Mouse (Mus musculus) induced T-regulatory cell, adult 2 months (primary cell): Measurements from ENCODE around the gene Pcp4l1.

ENCODE experiments used
- DNase-seq: peaks from one replicate; pipeline ENCODE4 v3.0.0-alpha.2; 2012; ENCODE audit warnings: low read depth

Pcp4l1 gene

DNA sequence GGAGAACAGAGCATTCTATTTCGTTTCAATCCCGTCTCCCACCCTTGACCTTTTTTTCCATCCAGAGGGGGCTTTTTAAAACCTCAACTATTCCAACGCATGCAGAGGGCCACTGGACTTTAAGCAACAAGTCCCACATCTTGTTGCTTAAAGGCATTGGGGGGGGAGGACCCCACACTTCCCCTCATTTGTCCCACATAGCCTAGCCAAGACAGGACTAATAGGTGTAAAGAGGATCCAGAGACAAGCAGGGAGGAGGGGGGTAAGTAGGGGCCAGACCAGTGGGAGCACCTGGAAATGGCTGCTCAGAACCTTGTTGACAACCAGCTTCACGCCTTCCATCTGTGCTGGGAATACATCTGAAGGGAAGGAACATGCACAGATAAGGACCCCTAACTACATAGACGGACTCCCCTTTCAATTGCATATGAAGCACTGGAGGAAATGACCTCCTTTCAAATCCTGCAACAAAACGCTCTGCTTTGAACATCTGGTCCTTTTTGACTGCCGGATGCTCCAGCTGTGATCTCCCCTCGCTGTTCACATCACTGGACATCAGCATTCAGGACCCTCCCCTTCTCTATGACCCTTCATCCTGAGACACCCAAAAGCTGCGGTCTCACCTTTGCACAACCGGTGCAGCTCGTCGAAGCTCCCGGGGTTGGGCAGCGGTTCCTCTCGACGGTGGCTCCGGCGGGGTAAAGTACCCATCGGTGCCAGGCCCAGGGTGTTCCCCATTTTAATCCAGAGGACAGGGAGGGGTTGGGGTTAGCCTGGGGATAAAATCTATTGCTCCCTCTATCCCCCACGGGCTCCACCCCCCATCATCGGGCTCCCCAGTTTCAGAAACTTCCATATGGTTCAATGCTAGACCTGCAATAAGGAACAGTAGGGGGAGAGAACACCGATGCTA lies 25.5 kb upstream of the Pcp4l1 start:
- DNase-seq = peak; percentile 46

DNA sequence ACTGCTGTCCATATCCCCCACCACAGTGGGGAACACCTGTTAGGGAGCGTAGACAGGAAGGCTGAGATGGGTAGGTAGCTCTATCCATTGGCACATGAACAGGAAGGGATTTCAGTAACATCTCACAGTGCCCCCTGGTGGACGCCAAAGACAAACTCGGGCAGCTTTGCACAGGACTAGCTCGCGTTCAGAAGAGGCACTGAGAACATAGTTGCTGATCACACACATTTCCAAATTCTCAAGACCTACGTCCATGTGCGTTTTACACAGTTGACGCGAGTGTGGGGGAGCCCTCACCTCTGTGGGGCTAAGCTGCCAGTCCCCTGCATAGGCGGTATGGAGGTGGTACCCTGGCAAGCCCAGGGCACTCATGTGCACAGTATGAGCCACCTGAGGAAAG lies 24.8 kb upstream of the Pcp4l1 start:
- peak; percentile 92 for DNase-seq

DNA sequence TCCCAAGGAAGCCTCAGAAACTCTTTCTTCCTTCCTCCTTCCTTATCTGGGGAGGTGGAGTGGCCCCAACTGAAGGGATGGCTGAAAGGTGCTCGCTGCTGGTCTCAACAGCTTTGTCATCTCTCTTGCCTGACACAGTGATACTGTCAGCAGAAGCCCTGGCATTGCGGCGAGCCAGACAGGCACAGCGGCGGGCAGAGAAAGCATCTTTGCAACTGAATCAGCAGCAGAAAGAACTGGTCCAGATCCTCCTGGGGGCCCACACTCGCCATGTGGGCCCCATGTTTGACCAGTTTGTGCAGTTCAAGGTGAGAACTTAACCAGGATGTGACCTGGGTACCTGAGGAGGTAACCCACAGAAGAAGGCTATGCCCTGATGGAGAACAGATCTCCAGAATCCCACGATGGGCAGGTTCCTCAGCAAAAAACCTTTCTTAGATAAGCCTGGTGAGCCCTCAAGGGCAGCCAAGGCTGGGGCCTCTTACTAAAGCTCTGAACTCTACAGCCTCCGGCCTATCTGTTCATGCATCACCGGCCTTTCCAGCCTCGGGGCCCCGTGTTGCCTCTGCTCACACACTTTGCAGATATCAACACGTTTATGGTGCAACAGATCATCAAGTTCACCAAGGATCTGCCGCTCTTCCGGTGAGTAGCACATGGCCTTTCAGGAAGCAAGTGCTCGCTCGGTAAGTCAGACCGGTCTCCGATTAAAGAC lies 20.3 kb upstream of the Pcp4l1 start:
- DNase-seq = no peak

DNA sequence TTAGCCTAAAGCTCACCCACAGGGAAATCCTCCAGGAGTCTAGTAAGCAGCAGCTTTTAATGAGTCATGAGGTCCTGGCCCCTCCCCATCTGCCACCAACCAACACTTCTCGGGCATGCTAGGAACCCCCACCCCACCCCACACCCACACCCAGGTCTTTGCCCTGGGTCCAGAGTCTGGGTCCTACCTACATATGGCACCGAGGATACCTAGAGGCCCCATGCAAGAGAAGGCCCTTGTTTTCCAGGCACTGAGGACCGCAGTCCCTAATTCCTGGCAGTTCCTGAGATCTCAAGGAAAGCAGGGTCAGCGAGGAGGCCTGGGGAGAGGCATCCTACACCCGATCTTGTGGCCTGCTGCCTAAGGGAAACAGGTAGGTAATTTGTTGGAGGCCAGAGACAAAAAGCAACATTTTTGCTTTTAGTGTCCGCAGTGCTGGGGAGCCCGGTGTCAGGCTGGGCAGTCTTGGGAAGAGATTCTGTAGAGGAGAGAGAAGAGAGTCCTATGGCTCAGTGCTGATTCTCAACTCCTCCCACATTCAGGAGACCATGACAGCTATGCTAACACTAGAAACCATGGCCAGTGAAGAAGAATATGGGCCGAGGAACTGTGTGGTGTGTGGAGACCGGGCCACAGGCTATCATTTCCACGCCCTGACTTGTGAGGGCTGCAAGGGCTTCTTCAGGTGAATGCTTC lies 17.9 kb upstream of the Pcp4l1 start, which contains the start of gene Nr1i3:
Gene Nr1i3 (plus strand): TSS at position 170 of the 696 bp plus-strand sequence.
- DNase-seq = no peak

DNA sequence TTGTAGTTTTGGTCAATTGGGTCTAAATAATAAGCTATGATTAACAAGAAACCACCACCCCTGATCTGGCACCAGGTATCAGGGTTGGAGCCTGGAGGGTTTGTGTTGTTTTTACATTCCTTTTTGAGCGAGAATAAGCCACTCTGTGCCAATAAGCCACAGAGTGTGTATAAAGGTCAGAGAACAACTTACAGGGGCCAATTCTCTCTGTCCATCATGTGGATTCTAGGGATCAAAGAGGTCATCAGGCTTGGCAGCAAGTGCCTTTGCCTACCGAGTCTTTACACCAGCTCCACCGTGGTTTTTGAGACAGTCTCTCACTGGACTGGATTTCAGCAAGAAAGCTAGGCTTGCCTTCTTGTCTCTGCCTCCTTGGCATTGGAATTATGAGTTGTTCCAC lies 16.8 kb upstream of the Pcp4l1 start:
- DNase-seq = no peak

DNA sequence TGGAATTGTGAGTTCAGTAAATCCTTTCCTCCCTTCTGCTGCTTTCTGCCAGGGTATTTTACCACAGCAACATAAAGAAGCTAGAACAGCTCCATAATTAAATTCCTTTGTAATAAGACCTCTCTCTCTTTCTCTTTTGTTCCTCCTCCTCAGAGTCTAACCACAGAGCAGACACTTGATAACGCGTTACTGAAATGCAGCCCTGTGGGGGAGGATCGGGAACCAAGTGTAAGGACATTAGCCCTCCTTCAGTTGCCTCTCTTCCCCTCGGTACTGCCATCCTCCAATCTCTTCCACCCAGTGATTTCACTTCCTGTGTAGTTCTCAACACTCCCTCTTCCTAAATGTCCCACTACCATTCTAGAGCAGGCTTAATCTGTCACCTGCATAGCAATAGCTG lies 13.3 kb upstream of the Pcp4l1 start:
- no peak for DNase-seq

DNA sequence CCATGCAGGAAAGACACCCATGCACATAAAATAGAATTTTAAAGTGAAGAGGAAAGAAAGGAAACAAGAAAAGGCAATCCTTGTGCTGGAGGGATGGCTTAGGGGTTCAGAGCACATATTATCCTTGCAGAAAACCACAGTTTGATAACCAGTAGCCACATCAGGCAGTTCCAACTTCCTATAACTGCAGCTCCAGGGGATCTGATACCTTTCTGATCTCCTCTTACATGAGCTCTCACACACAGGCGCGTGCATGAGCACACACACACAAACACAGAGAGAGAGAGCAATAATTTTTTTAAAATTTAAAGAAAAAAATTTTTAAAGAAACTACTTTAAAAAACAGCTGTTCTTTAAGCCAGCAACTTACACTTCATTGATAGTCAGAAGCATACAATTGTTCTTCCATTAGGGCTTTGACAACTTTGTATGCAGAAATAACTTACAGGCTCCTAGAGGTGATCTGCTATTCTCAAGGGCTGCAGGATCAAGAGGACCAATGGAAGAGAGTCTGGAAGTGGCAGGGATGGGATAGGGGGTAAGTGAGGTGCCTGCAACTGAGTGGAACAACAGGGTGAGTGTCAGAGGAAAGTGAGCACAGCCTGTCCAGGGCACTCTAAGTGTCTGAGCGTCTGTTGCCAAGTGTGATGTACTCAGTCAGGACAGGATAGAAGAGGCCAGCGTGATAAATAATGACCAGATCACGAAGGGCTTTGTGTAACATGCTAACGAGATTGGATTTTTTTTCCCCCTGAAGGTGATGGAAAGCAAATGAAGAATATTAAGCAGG lies 9.8 kb upstream of the Pcp4l1 start:
- DNase-seq = no peak

DNA sequence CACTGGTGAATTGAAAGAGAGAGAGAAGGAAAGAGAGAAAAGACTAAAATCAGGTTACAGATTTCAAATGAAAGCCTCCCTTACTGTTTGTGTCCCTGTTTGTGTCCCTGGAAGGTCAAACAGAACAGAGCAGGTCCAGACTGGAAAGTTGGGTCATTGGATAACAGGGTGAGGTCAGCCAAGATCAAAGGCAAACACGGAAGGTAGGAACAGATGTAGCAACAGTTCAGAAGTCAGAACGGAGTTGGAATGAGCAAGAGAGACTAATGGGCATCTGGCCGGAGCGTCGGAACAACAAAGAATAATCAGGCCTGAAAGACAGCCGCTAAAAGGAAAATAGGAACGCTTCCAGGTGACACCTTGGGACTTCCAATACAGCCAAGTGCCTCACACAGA lies 8.2 kb upstream of the Pcp4l1 start:
- DNase-seq = no peak

DNA sequence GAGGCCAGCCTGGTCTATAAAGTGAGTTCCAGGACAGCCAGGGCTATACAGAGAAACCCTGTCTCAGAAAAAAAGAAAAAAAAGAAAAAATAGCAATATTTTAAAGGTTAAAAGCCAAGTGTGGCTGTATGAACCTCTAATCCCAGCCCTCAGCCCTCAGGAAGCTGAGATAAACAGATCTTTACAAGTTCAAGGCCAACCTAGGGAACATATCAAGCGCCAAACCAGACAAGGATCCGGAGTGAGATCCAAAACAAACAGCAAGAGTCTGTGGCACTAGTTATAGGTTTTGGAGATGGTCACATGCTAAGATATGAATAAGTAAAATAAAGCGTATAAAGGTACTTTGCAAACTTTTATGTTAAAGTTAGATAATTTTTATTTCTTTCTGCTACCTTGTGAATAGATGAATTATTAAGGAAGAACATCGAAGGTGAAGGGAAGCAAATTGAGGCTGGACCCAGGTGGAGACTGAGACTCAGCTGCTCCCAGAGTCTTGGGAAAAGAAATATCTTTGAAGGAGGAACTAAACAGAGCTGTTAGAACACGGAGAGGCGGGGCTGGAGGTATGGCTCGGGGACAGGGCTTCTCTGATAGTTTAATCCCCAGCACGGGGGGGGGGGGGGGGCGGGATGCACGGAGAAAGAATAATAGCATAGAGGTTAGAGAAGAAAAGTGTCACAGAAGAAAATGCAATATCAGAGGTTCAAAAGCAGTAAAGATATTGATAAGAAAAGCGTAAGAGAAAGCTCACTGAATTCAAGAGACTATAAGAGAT lies 7.6 kb upstream of the Pcp4l1 start:
- no peak for DNase-seq

DNA sequence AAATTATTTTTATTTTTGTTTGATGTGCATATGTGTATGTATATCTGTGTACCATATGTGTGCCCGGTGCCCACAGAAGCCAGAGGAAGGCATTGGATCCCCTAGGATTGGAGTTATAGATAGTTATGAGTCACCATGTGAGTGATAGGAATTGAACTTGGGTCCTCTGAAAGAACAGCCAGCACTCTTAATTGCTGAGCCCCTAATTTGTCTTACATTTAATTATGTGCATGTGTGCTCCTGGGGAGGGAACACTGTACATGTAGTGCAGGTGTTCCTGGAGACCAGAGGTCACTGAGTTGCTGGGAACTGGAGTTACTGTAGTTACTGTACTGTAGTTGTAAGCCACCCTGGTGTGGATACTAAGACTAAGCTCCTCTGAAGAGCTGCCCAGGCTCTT lies 4.7 kb upstream of the Pcp4l1 start:
- no peak for DNase-seq

DNA sequence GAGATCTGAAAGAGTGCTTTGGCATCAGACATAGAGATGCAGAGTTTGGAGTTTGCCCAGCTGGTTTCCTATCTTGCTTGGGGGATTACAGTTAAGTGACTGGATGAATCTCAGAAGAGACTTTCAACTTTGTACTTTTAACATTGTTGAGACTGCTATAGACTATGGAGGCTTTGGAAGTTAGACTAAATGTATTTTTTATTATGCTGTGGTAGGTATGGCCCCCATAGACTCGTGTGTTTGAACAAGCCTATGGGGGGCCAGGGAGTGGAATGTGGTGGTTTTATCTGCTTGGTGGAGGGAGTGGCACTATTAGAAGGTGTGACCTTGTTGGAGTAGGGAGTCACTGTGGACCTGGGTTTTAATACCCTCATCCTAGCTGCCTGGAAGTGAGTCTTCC lies 3.5 kb upstream of the Pcp4l1 start:
- no peak for DNase-seq

DNA sequence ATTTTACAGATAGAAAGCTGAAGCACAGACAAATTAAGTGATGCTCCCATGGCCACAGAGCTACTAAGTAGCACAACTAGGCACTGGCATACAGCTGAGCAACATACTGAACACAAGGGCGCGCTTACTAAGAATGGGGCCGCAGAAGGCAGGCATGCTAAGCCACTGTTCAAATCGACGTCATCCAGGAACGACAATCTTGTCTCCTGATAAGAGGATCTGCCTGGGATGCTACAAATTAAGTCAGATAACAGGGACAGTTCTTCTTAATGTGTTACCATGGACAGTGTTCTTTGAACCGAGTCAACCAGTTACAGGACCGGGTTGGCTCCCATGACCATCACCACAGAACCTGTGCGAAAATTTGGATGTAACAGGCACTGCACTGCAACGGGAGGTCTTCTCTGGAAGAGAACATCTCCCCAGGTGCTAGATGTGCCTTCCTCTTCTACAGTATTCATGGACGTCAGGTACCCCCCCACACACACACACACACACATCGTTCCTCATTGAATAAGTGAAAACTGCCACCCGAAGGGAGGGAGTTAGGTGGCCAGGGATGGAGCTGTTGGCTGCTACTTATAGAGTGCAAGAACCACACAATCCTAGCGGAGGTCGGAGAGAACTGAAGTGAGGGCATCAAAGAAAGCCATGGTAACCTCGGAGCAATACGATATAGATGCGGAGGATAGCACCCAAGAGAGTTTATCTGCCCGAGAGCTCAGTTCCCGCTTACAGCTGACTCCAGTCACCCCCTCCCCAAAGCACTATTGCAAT lies 834 bp downstream of the Pcp4l1 start:
- no peak for DNase-seq

DNA sequence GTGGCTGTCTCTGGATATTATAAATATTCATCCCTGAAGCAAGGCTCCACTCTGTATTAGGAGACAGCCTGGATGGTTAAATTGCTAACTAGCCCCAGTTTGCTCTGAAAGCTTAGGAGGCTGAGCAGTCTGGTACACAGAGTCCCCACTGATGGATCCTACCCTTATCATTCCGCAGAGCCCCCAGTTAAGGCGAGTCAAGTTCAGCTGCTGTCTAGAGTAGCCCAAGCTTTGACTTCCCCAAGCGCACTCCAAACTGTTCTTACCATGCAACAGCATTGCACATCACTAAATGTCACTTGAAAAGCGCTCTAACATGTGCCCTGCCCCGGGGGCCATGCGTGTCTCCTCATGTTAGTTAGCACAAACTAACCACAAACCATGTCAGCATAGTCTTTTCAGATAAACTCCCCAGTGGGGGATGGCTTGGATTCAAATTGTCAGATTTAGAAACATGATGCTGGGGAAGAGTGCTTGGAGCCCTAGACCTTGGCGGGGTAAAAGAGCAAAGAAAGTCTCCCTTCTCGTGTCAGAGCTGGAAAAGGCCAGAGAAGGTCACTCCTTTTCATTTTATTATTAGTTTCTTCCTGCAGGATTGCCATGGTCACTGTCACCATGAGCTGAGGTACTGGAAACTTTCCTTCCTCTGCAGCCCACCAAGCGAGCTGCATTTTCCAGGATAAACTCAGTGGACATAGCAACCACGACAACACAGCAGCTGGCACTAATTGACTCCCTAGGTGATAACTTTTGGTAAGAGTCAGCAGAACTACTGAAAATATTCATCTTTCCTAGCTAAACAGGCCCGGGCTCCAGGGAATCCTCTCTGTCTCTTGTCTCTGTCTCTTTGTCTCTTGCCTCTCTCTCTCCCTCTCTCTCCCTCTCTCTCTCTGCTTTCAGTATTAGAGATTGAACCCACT lies 1.9 kb downstream of the Pcp4l1 start:
- DNase-seq = no peak

DNA sequence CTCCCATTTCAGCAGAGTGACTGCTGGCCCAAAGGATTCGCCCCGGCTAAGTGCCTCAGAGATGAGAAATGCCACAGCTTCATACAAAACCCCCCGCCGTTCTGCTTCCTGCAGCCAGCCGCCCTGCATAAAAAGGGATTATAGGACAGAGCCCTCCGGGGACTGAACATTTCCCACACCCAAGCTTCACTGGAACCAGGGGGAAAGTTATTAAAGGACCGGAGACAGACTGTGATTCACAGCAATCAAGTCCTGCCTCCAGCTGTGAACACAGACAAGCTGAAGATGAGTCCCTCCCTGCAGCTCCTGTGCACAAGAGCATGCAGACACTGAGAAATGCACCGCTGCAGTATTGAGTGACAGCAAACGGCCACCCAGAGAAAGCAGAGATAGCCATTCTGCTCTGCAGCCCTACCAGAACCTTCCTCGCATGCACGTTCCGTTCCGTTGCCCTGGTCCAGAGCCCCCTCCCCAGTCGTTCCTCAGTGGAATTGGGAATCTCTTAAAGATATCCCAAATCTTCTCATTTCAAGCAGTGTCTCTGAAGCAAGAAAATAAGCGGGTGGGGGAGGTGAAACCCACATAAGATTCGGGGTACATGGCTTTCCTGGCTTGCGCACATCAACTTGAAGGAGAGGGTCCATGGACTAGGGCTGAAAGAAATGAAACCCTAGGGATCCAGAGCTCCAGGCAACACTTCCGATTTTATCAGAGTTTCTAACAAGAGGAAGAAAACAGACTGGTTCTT lies 2.8 kb downstream of the Pcp4l1 start:
- no peak for DNase-seq

DNA sequence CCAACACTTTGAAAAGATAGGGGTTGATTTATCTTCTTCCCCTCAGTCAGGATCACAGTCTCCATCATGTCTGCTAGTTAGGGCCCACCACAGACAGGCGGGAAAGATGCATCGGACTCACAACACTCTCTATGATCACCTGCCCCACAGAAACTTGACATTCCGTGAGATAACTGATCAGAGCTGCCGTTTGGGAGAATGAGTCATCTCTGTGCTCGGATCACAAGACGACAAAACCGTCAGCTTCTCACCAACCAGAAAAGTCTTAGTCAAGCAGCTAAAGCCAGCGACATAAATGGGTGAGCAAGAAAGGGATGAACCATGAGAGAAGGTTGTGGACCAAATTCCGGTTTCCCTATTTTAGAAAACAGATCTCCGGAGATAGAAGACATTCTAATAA lies 3.8 kb downstream of the Pcp4l1 start:
- no peak for DNase-seq

DNA sequence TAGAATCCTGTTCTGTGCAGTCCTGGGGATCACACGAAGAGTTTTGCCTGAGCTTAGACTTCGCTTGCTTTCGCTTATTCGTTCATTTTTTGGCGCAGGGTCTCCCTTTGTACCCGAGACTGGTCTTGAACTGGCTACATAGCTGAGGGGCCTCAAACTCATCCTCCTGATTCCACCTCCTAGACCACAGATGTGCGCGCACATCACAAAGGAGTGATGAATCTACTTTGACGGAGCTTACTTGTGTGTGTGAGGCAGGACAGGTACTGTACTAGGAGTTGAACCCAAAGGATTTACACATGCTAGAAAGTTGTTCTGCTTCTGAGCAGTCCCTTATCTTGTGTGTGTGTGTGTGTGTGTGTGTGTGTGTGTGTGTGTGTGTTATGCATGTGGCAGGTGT lies 5.2 kb downstream of the Pcp4l1 start:
- no peak for DNase-seq

DNA sequence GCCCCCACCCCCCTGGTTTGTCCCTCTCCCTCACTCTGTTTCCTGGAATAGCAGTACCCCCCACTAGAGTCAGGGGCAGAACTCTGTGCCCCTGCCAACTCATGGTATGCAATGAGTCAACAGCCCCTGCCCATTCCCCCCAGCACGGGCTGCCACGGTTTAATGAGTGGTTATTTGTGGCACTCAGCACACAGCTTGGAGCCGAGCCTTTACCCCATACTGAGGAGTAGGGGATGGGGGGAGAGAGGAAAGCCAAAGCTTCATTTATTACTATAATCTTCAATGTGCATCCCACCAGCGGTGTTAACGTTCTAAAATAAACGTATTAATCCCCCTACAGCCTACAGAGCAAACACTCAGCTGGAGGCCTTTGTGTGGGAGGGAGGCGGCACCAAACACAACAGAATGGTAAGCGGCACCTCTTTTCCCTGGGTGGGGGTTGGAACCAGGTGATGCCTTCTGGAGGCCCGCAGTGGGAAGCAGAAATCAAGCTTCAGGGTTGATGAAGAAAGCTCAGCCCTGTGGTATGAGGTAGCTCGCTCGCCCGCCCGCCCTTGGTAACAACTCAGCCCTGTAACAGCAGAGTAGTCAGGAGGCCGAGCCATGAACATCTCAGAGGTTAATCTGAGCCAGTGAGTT lies 6.5 kb downstream of the Pcp4l1 start:
- DNase-seq = no peak

DNA sequence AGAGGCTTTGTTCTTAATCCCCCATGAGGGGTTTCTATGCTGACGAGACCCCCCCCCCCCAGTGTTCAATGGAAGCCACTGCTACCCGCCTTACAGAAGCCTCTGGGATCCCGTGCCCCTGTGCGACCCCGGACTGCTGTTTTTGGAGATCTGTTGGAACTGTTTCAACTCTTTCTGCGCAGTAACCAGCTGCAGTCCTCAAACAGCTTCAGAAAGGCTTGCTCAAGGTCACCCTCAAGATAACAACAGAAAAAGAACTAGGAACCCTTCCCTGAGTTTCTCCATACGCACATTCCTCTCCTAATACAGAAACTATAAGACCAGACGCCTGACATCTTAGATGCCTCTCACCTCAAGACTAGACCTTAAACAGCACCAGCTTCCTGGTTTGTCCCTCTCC lies 7.0 kb downstream of the Pcp4l1 start:
- DNase-seq = no peak
